Mouse (Mus musculus) midbrain, embryonic 10.5 days (tissue): ENCODE measurements at regions not wholly inside any gene's neighbourhood (a gene's known extent, or its start where the extent isn't known, plus 50 kb on each side); places are given as distances from the start of the nearest gene placed in this dataset.

Experiments used
- DNase-seq: peaks from one replicate; pipeline ENCODE4 v3.0.0-alpha.2; 2017; ENCODE audit warnings: low spot score
- H3K27ac ChIP-seq: fragments of 300-500 bp; sonication (generic); replicated peaks from 2 replicates; pipeline ENCODE4 v1.5.1; 2016; ENCODE audit warnings: mild to moderate bottlenecking
- H3K27me3 ChIP-seq: fragments of 300-500 bp; sonication (generic); 2 replicates; pipeline ENCODE4 v1.6.1; 2016; ENCODE audit warnings: low read depth, mild to moderate bottlenecking; ENCODE audit not compliant: poor library complexity, severe bottlenecking
- H3K36me3 ChIP-seq: fragments of 300-500 bp; sonication (generic); 2 replicates; pipeline ENCODE4 v1.6.1; 2016; ENCODE audit warnings: mild to moderate bottlenecking, moderate library complexity
- H3K4me1 ChIP-seq: fragments of 300-500 bp; sonication (generic); 2 replicates; pipeline ENCODE4 v1.6.1; 2016
- H3K4me3 ChIP-seq: fragments of 300-500 bp; sonication (generic); 2 replicates; pipeline ENCODE4 v1.5.1; 2016; ENCODE audit warnings: mild to moderate bottlenecking, moderate library complexity
- H3K9me3 ChIP-seq: fragments of 300-500 bp; sonication (generic); replicated peaks from 2 replicates; pipeline ENCODE4 v1.6.1; 2016; ENCODE audit warnings: mild to moderate bottlenecking
- WGBS: fragments of 180-500 bp; shearing (Covaris S2); methylation state at CpG from one replicate; pipeline ENCODE4 v1.1.7; 2016; 5-methylcytosine and 5-hydroxymethylcytosine counted together

GRCm38 (mm10) chr7:72726214-72726854 lies 419.9 kb upstream of the Mctp2 start:
- H3K27me3 ChIP-seq = no peaks in the 10 kb centered on the region
- 81% methylated on average over 9 of the region's 9 CpGs for WGBS
- no peak for DNase-seq
- no peaks in the 10 kb centered on the region for H3K36me3 ChIP-seq
- peaks cover 6% of the 10 kb centered on the region for H3K4me1 ChIP-seq
- no peaks in the 10 kb centered on the region for H3K9me3 ChIP-seq
- no peak overlapping the region; the same call in 1 of the 2 replicates for H3K27ac ChIP-seq
- no peak overlapping the region for H3K4me3 ChIP-seq

GRCm38 (mm10) chr7:72737792-72738191 lies 431.4 kb upstream of the Mctp2 start:
- H3K4me1 ChIP-seq = peaks cover 17% of the 10 kb centered on the region
- peak overlapping the region; percentile 68 for H3K27ac ChIP-seq
- H3K27me3 ChIP-seq = peaks cover 18% of the 10 kb centered on the region; the same call in 1 of the 2 replicates
- DNase-seq = peak; percentile 41
- no peaks in the 10 kb centered on the region for H3K36me3 ChIP-seq
- no peaks in the 10 kb centered on the region for H3K9me3 ChIP-seq
- H3K4me3 ChIP-seq = no peak overlapping the region
- WGBS = 65% methylated on average over 8 of the region's 8 CpGs

- peak; percentile 16 for DNase-seq
- H3K27ac ChIP-seq = peak overlapping the region; percentile 68; the same call in 1 of the 2 replicates
Measured at GRCm38 (mm10) chr7:72738324-72738944, 432.0 kb upstream of the Mctp2 start.

DNA sequence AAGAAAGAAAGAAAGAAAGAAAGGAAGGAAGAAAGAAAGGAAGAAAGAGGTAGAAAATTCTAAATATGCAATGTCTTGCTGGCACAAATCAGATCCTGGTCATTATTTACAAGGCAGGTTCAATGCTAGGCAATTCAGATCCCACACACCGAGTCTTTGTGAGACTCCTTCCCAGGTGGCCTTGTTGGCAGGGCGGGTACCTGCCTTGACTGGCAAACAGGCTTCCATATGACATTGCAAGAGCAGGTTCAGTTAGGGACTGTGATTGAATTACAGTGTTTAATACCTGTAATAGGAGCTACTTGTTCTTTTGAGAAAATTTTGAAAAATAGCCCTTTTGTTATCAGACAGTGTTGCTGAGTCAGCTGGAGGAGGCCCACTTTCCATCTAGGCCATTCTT lies 436.0 kb upstream of the Mctp2 start:
- peaks cover 17% of the 10 kb centered on the region for H3K4me1 ChIP-seq
- WGBS = 88% methylated on average over 2 of the region's 2 CpGs
- no peak overlapping the region for H3K4me3 ChIP-seq
- no peak overlapping the region for H3K27ac ChIP-seq
- H3K36me3 ChIP-seq = no peaks in the 10 kb centered on the region
- H3K27me3 ChIP-seq = peaks cover 18% of the 10 kb centered on the region; the same call in 1 of the 2 replicates
- no peak for DNase-seq
- no peaks in the 10 kb centered on the region for H3K9me3 ChIP-seq

More at GRCm38 (mm10) chr7:72738324-72738944, 432.0 kb upstream of the Mctp2 start:
- Histone ChIP-seq H3K4me1 (peaks cover 17% of the 10 kb centered on the region), H3K9me3 (no peaks in the 10 kb centered on the region), H3K27me3 (peaks cover 18% of the 10 kb centered on the region; the same call in 1 of the 2 replicates), H3K4me3 (no peak overlapping the region), H3K36me3 (no peaks in the 10 kb centered on the region)
- WGBS = 84% methylated on average over 13 of the region's 13 CpGs

- no peaks in the 10 kb centered on the region for H3K36me3 ChIP-seq
- no peaks in the 10 kb centered on the region for H3K27me3 ChIP-seq
- H3K4me1 ChIP-seq = peaks cover 24% of the 10 kb centered on the region
- no peak overlapping the region for H3K4me3 ChIP-seq
- H3K27ac ChIP-seq = 0 out of 2 replicates have a peak overlapping the region, but pooled peaks have one; percentile 30
- no peaks in the 10 kb centered on the region for H3K9me3 ChIP-seq
- 69% methylated on average over 10 of the region's 10 CpGs for WGBS
- DNase-seq = peak; percentile 19
Measured at GRCm38 (mm10) chr7:72751501-72751917, 445.1 kb upstream of the Mctp2 start.

- no peak overlapping the region for H3K4me3 ChIP-seq
- H3K4me1 ChIP-seq = peaks cover 24% of the 10 kb centered on the region
- H3K27ac ChIP-seq = peak overlapping the region; percentile 33; the same call in 1 of the 2 replicates
- 56% methylated on average over 3 of the region's 3 CpGs for WGBS
- no peaks in the 10 kb centered on the region for H3K36me3 ChIP-seq
- no peaks in the 10 kb centered on the region for H3K9me3 ChIP-seq
- DNase-seq = no peak
- H3K27me3 ChIP-seq = no peaks in the 10 kb centered on the region
Measured at GRCm38 (mm10) chr7:72753053-72753559, 446.7 kb upstream of the Mctp2 start.

GRCm38 (mm10) chr7:72762711-72763110 lies 456.3 kb upstream of the Mctp2 start:
- no peak overlapping the region for H3K27ac ChIP-seq
- WGBS = 77% methylated on average over 1 of the region's 1 CpGs
- no peaks in the 10 kb centered on the region for H3K4me1 ChIP-seq
- H3K27me3 ChIP-seq = no peaks in the 10 kb centered on the region
- no peaks in the 10 kb centered on the region for H3K9me3 ChIP-seq
- H3K4me3 ChIP-seq = no peak overlapping the region
- DNase-seq = no peak
- H3K36me3 ChIP-seq = no peaks in the 10 kb centered on the region

- Histone ChIP-seq H3K4me3 (no peak overlapping the region), H3K9me3 (no peaks in the 10 kb centered on the region), H3K4me1 (peaks cover 7% of the 10 kb centered on the region), H3K36me3 (no peaks in the 10 kb centered on the region), H3K27ac (no peak overlapping the region), H3K27me3 (no peaks in the 10 kb centered on the region)
- DNase-seq = no peak
- WGBS = 88% methylated on average over 4 of the region's 4 CpGs
Measured at GRCm38 (mm10) chr7:72768705-72769104, 462.3 kb upstream of the Mctp2 start.

DNA sequence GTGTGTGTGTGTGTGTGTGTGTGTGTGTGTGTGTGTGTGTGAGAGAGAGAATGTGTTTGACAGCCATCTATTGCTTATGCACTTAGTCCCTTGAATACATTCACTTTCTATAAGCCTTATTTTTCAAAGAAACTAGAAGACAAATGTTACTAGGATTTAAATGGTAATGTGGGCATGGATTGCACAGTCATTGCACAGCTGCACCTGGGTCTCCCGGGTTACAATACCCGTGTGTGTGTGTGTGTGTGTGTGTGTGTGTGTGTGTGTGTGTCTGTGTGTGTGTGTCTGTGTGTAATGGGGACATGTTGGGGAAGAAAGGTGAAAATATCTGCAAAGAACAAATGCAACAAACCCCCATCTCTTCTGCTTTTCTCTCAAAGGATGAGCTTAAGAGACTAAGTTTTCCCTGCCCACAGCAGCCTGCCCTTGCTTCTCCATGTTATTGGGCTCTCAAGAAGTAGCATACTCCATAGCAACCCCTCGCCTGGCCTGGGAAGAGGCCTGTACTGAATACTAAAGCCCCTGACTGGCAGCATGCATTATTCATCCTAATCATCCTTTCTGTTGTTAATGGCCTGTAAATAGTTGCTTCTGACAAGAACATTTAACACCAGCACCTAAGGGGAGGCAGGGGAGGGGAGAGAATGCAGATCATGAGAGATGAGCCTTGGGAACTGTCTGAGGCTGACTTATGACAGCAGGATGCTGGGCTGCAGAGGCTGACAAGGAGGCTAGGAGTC lies 467.8 kb upstream of the Mctp2 start:
- H3K9me3 ChIP-seq = no peaks in the 10 kb centered on the region
- H3K36me3 ChIP-seq = no peaks in the 10 kb centered on the region
- peaks cover 29% of the 10 kb centered on the region for H3K4me1 ChIP-seq
- 45% methylated on average over 3 of the region's 3 CpGs for WGBS
- DNase-seq = peak; percentile 64
- 0 out of 2 replicates have a peak overlapping the region, but pooled peaks have one; percentile 6 for H3K4me3 ChIP-seq
- no peaks in the 10 kb centered on the region for H3K27me3 ChIP-seq
- peak overlapping the region; percentile 79 for H3K27ac ChIP-seq

GRCm38 (mm10) chr7:72774771-72775119 lies 468.3 kb upstream of the Mctp2 start:
- H3K4me1 ChIP-seq = peaks cover 29% of the 10 kb centered on the region
- H3K4me3 ChIP-seq = no peak overlapping the region
- no peaks in the 10 kb centered on the region for H3K9me3 ChIP-seq
- 52% methylated on average over 3 of the region's 3 CpGs for WGBS
- no peaks in the 10 kb centered on the region for H3K36me3 ChIP-seq
- H3K27me3 ChIP-seq = no peaks in the 10 kb centered on the region
- H3K27ac ChIP-seq = peak overlapping the region; percentile 79
- no peak for DNase-seq

DNA sequence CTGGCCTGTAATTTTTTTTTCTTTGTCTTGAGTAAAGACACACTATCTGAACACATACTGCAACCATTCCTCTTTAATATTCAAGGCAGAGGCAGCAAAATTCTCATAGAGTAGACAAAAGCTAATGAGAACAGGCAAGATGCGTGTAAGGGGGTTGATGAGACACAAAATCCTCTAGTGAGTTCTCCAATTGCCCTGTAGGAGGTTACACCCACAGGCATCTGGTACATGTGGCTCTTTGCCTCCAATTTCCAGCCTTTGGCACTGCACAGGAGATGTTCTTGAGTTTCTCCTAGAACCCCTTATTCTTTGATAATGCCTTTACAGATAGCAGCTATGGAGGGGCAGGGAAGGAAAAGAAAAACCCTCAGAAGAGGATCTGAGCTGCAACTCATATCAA lies 480.9 kb upstream of the Mctp2 start:
- Histone ChIP-seq H3K27ac (no peak overlapping the region), H3K27me3 (no peaks in the 10 kb centered on the region), H3K36me3 (no peaks in the 10 kb centered on the region), H3K9me3 (no peaks in the 10 kb centered on the region), H3K4me3 (no peak overlapping the region), H3K4me1 (no peaks in the 10 kb centered on the region)
- no peak for DNase-seq
- 79% methylated on average over 1 of the region's 1 CpGs for WGBS

GRCm38 (mm10) chr7:72788261-72788660 lies 481.9 kb upstream of the Mctp2 start:
- Histone ChIP-seq H3K9me3 (no peaks in the 10 kb centered on the region), H3K4me1 (no peaks in the 10 kb centered on the region), H3K36me3 (no peaks in the 10 kb centered on the region), H3K27me3 (no peaks in the 10 kb centered on the region), H3K4me3 (no peak overlapping the region), H3K27ac (no peak overlapping the region)
- WGBS = 75% methylated on average over 2 of the region's 2 CpGs
- DNase-seq = no peak
